In genomic region chr2:101762405-101762804, GRCm38 (mm10) we compare ENCODE assay signal across 8 mouse cellular contexts.
DNase-seq lines count a peak whose midpoint lies in the region; ATAC-seq lines count a peak whose summit lies in the region.

No protein-coding gene starts in this region.

- H3K27me3 ChIP-seq in hindbrain, embryonic 12.5 days = no peaks in the 10 kb centered on the region
- no peaks in the 10 kb centered on the region for H3K27me3 ChIP-seq in hindbrain, embryonic 10.5 days (ENCODE audit: insufficient read depth, poor library complexity, severe bottlenecking)
- H3K27me3 ChIP-seq in forebrain, embryonic 12.5 days = no peaks in the 10 kb centered on the region

- H3K4me1 ChIP-seq in hindbrain, embryonic 12.5 days = 0 out of 2 replicates have a peak, but pooled peaks cover 12% of the 10 kb centered on the region
- H3K4me1 ChIP-seq in hindbrain, embryonic 10.5 days (replicated peaks) = peaks cover 17% of the 10 kb centered on the region
- peaks cover 5% of the 10 kb centered on the region; the same call in 1 of the 2 replicates for H3K4me1 ChIP-seq in forebrain, embryonic 12.5 days

- no peak for DNase-seq in hindbrain, embryonic 10.5 days (ENCODE audit: low spot score)
- DNase-seq in kidney, adult 9 months = peak; percentile 30
- DNase-seq in layer of hippocampus, postnatal 36 days = no peak
- DNase-seq in embryo, embryonic 10.5 days (ENCODE audit: low spot score) = no peak

- ATAC-seq in hindbrain, embryonic 12.5 days (ENCODE audit: low FRiP score) = peak; percentile 35; the same call in 1 of the 2 replicates
- ATAC-seq in common myeloid progenitor, adult 5-6 weeks (replicated peaks; ENCODE audit: low read depth, poor library complexity, severe bottlenecking) = peak; percentile 65
- ATAC-seq in megakaryocyte, adult 5-6 weeks (ENCODE audit: poor library complexity, severe bottlenecking) = peak; percentile 4; the same call in 1 of the 2 replicates
- no peak for ATAC-seq in forebrain, embryonic 12.5 days (ENCODE audit: low FRiP score)

- 73% methylated on average over 10 of the region's 10 CpGs for WGBS in hindbrain, embryonic 12.5 days
- WGBS in hindbrain, embryonic 10.5 days = 80% methylated on average over 10 of the region's 10 CpGs
- WGBS in forebrain, embryonic 12.5 days = 80% methylated on average over 10 of the region's 10 CpGs

- H3K4me2 ChIP-seq in hindbrain, embryonic 12.5 days (replicated peaks) = no peak overlapping the region
- no peak overlapping the region for H3K4me2 ChIP-seq in forebrain, embryonic 12.5 days

- H3K27ac ChIP-seq in hindbrain, embryonic 12.5 days = no peak overlapping the region
- no peak overlapping the region for H3K27ac ChIP-seq in hindbrain, embryonic 10.5 days
- no peak overlapping the region for H3K27ac ChIP-seq in forebrain, embryonic 12.5 days

- H3K4me3 ChIP-seq in hindbrain, embryonic 12.5 days = no peak overlapping the region
- H3K4me3 ChIP-seq in hindbrain, embryonic 10.5 days = no peak overlapping the region
- H3K4me3 ChIP-seq in forebrain, embryonic 12.5 days (replicated peaks) = no peak overlapping the region

- no peaks in the 10 kb centered on the region for H3K9me3 ChIP-seq in hindbrain, embryonic 12.5 days (replicated peaks)
- no peaks in the 10 kb centered on the region for H3K9me3 ChIP-seq in hindbrain, embryonic 10.5 days
- H3K9me3 ChIP-seq in forebrain, embryonic 12.5 days = no peaks in the 10 kb centered on the region

- no peak overlapping the region for H3K9ac ChIP-seq in hindbrain, embryonic 12.5 days
- no peak overlapping the region for H3K9ac ChIP-seq in forebrain, embryonic 12.5 days

- no peaks in the 10 kb centered on the region for H3K36me3 ChIP-seq in hindbrain, embryonic 12.5 days
- H3K36me3 ChIP-seq in hindbrain, embryonic 10.5 days = peaks cover 17% of the 10 kb centered on the region; the same call in 1 of the 2 replicates
- no peaks in the 10 kb centered on the region for H3K36me3 ChIP-seq in forebrain, embryonic 12.5 days (replicated peaks)
